Mouse (Mus musculus): ENCODE results near the gene Ssh3.

Ssh3 gene

GRCm38 (mm10) chr19:4268566-4269361 lies at the start of gene Ssh3:
Ssh3 (minus strand) TSS chr19:4269180.
- DNase-seq, result peak; percentile 67

- no peak for DNase-seq
Observed at GRCm38 (mm10) chr19:4317181-4317580, 48.2 kb upstream of the Ssh3 start.

- no peak for DNase-seq
Observed at GRCm38 (mm10) chr19:4315223-4315944, 46.4 kb upstream of the Ssh3 start.

GRCm38 (mm10) chr19:4309776-4310185 lies 40.8 kb upstream of the Ssh3 start:
- DNase-seq, result peak; percentile 73

- no peak for DNase-seq
Observed at GRCm38 (mm10) chr19:4309302-4309701, 40.3 kb upstream of the Ssh3 start.

- DNase-seq, result peak; percentile 90
Observed at GRCm38 (mm10) chr19:4306190-4306577, 37.2 kb upstream of the Ssh3 start, which contains the start of gene Grk2. Grk2 (minus strand) TSS chr19:4306222.

GRCm38 (mm10) chr19:4305491-4306189 lies 36.7 kb upstream of the Ssh3 start:
- DNase-seq, result peak; percentile 71

- peak; percentile 67 for DNase-seq
Observed at GRCm38 (mm10) chr19:4304871-4305321, 35.9 kb upstream of the Ssh3 start.

- peak; percentile 73 for DNase-seq
Observed at GRCm38 (mm10) chr19:4304251-4304821, 35.4 kb upstream of the Ssh3 start.

- DNase-seq, result peak; percentile 34
Observed at GRCm38 (mm10) chr19:4303640-4303995, 34.6 kb upstream of the Ssh3 start.

GRCm38 (mm10) chr19:4302936-4303639 lies 34.1 kb upstream of the Ssh3 start:
- peak; percentile 43 for DNase-seq

GRCm38 (mm10) chr19:4301735-4302651 lies 33.0 kb upstream of the Ssh3 start:
- DNase-seq, result peak; percentile 88

- peak; percentile 28 for DNase-seq
Observed at GRCm38 (mm10) chr19:4300852-4301734, 32.1 kb upstream of the Ssh3 start.

GRCm38 (mm10) chr19:4300271-4300704 lies 31.3 kb upstream of the Ssh3 start:
- peak; percentile 83 for DNase-seq

GRCm38 (mm10) chr19:4299574-4300270 lies 30.7 kb upstream of the Ssh3 start:
- DNase-seq, result peak; percentile 60

- no peak for DNase-seq
Observed at GRCm38 (mm10) chr19:4299126-4299525, 30.1 kb upstream of the Ssh3 start.

- peak; percentile 55 for DNase-seq
Observed at GRCm38 (mm10) chr19:4298322-4299121, 29.5 kb upstream of the Ssh3 start.

GRCm38 (mm10) chr19:4297851-4298250 lies 28.9 kb upstream of the Ssh3 start:
- peak; percentile 50 for DNase-seq

- peak; percentile 28 for DNase-seq
Observed at GRCm38 (mm10) chr19:4296611-4297010, 27.6 kb upstream of the Ssh3 start.
